Mouse (Mus musculus): ENCODE data around the gene Vmn1r19.

DNA sequence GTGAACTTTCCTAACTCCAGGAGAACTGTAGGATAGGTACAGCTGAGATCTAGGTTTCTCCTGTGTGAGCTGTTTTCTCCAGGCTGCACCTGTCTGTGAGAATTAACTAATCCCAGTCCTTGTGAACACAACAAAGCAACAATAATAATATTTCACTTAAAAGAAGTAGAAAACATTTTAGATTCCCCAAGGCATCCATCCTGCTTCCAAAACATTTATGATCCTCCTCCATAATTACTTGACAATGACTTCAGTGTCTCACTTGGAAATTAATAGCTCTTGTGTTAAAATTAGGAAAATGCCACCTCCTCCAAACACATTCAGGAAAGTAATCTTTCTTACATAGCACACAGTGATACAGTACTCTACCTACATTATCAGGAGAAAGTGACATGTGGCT is 7.9 kb upstream of the Vmn1r19 start, which contains the start of gene Vmn1r18:
- TF ChIP-seq EP300 (IDR thresholded peaks at IDR 0.05; ENCODE audit: low read depth) (no peak), CTCF (IDR thresholded peaks at IDR 0.05; ENCODE audit: low read depth) (no peak)
